Mouse (Mus musculus): ENCODE results near the gene Pitx3.
A peak's percentile ranks its signal among the peaks of the same experiment; 100 is the strongest.
"Not testable (repeated sequence)": the region's sequence is repeated elsewhere in the genome, so short reads cannot be mapped to it uniquely, and the experiment has no call there.

Pitx3 gene

DNA sequence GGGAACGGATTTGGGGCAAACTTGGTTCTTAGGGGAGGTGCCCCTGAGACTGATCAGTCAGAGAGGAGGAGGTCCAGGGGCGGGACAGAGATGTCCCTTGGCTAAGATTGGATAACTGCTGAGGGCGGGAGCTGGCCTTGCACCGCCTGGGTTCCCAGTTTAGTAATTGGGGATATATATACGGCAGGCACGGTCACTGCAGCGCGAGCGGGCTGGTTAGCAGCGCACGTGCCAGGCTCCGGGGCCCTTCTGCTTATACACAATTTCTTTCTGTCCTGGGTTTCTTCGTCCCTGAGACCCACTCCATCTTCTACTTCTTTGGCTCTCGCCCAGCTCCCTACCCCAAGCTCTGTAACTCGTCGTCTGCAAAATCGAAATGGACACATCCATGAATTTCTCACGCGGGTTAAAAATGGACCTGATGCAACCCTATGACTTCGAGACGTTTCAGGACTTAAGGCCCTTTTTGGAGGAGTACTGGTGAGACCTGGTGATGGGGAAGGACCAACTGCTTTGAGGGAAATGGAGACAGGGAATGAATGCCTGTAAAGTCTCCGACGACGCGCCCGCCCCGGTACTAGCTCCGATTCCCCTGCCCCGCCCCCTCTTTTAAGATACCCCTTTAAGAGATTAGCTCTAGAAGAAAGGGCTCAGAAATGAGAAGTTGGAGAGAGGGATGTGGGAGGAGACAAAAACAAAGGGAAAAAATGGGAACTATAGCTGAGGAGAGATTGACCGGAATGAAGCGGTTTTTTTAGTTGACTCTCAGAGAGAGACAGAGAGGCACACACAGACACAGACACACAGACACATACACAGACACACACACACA is 16.2 kb downstream of the Pitx3 start, which contains the start of gene Elovl3:
Elovl3 (plus strand) TSS at position 204 of the 832 bp plus-strand sequence.
- peak; percentile 53 to 55 for DNase-seq

DNA sequence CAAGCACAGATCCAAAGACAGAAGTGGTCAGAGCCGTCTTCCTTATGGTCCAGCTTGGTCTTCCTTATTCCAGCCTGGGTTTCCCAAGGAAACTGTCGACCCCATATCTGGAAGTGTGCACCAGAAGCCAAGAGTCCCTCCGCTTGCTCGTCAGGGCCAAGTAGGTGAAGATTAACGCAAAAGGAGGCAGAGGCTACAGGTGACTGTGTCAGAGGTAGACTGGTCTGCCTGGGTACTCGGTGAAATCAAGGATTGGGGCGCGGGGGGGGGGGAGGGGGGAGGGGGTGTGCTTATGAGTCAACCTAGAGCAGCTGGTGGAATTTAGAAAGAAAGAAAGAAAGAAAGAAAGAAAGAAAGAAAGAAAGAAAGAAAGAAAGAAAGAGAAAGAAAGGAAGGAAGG is 16.8 kb downstream of the Pitx3 start:
- DNase-seq, result no peak

- not testable (repeated sequence) for DNase-seq
These were observed 18.4 kb downstream of the Pitx3 start for GRCm38 (mm10) chr19:46129737-46130136.

DNA sequence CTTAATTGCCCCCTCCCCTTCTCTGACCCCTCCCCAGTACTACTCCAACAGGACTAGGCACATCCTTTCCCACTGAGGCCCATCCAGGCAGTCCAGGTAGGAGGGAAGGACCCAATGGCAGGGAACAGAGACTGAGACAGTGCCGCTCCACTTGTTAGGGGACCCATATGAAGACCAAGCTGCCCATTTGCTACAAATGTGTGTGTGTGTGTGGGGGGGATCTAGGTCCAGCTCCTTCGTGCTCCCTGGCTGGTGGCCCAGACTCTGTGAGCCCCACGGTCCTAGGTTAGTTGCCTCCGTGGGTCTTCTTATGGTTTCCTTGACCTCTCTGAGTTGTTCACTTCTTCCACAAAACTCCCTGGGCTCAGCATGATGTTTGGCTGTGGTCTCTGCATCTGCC is 21.8 kb downstream of the Pitx3 start:
- DNase-seq, result no peak

DNA sequence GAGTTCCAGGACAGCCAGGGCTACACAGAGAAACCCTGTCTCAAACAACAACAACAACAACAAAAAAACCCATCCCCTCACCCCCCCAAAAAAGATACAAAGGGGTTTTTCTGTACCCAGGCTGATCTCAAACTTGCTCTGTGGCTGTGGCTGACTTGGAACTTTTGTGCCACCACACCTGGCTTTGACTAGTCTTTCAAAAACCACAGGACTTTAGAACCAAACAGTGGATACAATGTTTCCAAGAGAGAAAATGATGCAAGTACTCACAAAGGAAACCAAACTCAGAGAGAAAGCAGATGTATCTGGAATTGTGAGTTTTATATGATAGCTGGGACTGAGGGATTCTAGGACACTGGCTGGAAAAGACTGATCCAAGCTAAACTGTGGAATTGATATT is 23.5 kb downstream of the Pitx3 start:
- DNase-seq, result no peak

DNA sequence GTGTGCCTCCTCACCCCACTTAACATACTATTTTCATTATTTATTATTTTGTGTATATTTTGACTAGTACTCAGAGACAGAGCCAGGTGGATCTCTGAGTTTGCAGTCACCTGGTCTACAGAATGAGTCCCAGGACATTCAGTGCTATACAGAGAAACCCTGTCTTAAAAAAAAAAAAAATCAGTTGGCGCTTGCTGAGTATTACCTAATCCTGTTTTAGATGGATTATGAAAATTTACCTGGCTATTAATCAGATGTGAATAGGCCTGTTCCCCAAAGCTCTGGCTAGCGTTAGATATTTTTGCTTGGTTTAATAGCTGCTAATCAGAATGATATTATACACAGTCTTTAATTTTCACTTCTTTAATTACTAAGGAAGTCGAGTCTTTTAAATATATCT is 24.2 kb downstream of the Pitx3 start:
- no peak for DNase-seq

DNA sequence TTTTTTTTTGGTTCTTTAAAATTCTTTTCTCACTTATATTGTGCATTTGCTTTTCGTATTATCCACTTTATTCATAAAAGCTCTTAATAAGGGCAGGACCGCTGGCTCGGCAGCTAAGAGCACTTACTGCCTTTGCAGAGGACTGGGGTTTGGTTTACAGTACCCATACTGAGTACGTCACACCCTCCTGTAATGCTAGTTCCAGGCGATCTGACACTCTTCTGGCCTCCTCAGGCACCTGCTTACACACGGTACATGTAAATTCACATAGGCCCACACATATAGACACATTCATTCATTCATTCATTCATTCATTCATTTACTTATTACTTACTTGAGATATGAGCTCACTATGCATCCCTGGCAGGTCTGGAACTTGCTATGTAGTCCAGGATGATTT is 27.3 kb downstream of the Pitx3 start:
- no peak for DNase-seq

DNA sequence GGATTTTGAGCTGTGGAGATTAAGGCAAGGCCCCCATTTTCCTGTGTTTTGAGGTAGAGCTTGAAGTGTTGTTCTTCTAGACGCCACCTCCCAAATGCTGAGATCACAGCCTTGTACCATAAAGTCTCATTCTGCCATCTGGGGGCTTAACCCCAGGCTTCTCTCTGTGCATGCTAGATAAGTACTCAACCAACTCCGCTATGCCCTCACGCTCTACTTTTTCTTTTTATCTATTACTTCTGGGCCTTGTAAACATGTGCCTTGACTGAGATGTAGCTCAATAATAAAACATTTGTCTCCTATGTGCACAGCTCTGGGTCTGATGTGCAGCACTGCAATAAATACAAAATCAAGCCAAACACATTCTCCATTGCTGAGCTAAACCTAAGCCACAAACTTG is 28.7 kb downstream of the Pitx3 start:
- no peak for DNase-seq

DNA sequence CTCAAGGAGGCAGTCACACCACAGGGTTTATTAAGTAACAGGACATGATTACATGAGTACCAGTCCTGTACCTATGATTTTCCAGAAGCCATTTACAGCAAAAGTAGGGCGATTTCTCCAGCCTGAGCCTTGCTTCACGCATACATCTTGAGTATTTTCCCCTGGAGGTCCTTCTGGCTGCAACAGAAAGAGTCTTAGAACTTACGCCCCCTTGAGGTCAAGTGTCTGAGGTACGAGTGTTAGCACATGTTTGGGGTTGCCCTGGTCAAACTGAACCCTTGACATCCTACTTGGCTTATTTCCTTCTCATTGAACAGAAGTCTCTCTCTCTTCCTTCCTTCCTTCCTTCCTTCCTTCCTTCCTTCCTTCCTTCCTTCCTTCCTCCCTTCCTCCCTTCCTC is 33.5 kb downstream of the Pitx3 start:
- DNase-seq, result no peak

DNA sequence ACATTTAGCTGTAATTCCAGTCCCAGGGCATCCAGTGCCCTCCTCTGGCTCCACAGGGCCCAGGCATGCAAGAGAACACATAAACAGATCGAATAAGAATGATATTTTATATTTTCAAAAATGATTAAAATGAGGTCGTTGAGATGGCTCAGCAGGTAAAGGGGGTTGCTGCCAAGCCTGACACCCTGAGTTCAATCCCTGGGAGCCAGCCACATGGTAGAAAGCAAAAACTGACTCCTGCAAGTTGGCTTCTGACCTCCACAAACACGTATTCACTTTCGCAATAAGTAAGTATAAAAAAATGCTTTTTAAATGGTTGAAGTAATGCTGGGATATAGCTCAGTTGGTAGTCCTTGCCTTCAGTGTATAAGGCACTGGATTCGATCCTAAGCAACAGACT is 37.3 kb downstream of the Pitx3 start:
- no peak for DNase-seq

DNA sequence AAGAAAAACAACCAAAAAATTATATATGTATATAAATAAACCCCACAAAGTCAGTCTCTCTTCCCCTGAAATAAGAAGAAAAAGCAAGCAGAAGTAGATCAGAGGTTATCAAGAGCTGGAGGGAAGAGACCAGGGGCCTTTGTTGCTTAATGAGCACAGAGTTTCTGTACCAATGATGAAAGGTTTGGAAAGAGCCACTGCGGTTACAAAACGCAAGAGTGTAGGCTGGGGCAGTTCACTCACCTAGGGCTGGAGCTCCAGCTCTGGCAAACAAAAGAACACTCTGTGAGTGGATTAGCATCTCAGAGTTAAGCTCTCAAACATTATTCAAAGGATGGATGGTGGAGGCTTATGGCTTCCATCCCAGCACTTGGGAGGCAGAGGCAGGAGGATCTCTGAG is 37.9 kb downstream of the Pitx3 start:
- DNase-seq, result no peak

GRCm38 (mm10) chr19:46104187-46104557 is 44.0 kb downstream of the Pitx3 start:
- no peak for DNase-seq

DNA sequence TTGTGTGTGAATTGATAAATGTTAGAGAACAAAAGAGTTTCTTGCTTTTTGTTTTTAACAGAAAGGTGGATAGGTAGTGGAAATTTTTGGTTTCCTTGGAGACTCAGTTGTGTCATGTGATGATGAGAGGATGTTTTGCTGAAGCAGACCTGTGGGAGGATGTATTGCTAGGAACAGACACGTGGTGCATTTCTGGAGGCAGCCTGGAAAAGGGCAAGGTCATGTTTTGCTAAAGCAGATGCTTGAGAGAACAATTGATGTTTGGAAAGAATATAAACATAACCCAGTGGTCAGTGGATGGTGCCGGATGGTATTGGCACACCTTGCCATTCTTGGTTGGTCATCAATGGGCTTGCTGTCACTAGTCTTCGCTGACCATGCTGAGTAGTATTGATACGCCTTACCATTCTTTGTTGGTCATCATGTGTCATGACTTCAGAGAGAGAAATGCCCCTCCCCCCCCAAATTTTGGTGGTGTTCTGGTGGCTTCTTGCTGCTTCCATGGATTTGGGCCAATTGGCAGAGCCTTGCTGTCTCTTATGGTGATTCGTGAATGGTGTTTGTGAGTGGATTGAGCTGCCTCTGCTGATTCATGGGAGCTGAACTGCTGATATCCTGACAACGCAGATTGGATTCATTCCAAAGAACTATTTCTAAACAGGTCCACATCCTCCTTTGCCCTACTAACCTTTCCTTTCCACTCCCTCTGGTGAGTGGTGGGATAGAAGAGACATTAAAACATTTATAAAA is 44.5 kb downstream of the Pitx3 start:
- no peak for DNase-seq

DNA sequence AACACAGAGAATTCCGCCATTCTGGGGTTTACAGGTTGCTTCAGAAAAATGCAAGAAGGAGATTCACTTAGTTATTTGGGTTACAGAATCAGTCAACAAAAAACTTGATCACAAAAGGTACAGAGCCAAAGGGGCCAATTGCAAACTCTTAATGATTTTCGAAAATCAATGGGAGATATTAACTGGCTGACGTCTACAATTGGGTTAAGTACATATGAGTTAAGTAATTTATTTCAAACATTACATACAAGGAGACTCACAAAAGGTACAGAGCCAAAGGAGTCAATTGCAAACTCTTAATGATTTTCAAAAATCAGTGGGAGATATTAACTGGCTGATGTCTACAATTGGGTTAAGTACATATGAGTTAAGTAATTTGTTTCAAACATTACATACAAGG is 48.6 kb downstream of the Pitx3 start:
- no peak for DNase-seq

GRCm38 (mm10) chr19:46096396-46096795 is 51.7 kb downstream of the Pitx3 start:
- no peak for DNase-seq

GRCm38 (mm10) chr19:46095291-46095690 is 52.8 kb downstream of the Pitx3 start:
- DNase-seq, result no peak

- DNase-seq, result no peak
These were observed 54.0 kb downstream of the Pitx3 start for GRCm38 (mm10) chr19:46094144-46094543.

DNA sequence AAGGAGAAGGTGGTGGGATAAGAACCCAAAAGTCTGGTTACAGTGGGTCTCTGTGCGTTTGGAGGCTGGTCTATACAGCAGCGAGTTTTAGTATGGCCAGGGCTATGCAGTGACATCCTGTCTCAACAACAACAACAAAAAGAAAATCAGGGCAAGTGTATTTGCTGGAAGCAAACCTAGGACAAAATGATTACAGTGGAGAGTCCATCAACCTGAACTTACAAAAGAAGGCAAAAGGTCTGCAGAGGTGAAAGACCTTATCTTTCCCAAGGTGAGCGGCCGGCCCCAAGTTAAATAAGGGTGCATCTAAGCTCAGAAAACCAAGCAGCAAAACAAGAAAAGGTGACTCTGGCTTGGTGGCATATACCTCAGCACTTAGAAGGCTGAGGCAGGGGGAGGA is 56.5 kb downstream of the Pitx3 start:
- no peak for DNase-seq

GRCm38 (mm10) chr19:46087871-46088270 is 60.3 kb downstream of the Pitx3 start:
- DNase-seq, result no peak

DNA sequence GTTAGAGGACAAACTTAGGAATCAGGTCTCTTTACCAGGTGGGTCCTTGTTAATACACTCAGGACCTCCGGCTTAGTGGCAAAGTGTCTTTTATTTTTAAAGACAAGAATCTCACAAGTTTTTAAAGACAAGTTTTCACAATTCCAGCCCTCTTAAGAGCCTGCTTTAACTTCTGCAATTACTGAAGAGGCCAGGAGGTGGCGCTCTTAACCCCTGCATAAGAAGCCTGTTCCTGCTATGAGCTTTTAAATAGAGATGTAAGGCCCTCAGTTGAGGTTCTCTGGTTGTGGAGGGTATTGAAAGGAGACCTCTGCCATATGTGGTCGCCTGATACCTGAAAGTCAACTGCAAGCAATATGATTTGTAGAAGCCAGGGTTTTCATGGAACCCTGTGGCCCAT is 61.8 kb downstream of the Pitx3 start:
- DNase-seq, result peak in 1 of 2 experiments; percentile 21
